Mouse (Mus musculus): ENCODE measurements around the gene Olfr684.

GRCm38 (mm10) chr7:105116536-105116935, 46.9 kb downstream of the Olfr684 start, which contains the start of gene Olfr681:
- TF ChIP-seq MAFK (IDR thresholded peaks at IDR 0.05; ENCODE audit: insufficient read depth, low read depth, low read length) (no peak), CHD2 (IDR thresholded peaks at IDR 0.05; ENCODE audit: low read depth, low read length) (no peak)
